Mouse (Mus musculus): ENCODE measurements around the gene Capn11. TPM values are rescaled to one million over a fixed set of nuclear protein-coding genes. Genes with fewer than 3 reads are reported as not detected.

Capn11 gene
- total RNA-seq, 2 experiments from 2014 or later: 0.19 to 0.20 TPM

DNA sequence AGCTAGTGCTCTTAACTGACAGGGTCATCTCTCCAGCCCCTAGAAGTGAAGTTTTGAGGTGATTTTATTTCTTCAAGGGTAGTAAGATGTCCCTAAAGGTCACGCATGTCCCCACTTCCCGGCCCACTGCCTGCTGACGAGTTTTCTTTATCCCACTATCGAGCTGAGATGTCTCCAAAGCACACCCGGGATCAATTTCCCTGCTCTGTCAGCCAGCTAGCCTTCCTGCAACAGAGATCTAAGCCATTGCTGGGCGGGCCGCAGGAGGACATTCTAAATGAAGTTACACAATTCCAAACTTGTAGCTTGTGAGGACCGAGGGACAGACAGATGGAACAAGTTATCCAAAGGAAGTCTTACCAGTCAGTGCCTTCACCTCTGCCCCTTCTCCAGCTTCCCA, 58.9 kb downstream of the Capn11 start:
- no peak for DNase-seq (ENCODE audit: extremely low spot score in 1 of 2, low spot score in 1 of 2)

DNA sequence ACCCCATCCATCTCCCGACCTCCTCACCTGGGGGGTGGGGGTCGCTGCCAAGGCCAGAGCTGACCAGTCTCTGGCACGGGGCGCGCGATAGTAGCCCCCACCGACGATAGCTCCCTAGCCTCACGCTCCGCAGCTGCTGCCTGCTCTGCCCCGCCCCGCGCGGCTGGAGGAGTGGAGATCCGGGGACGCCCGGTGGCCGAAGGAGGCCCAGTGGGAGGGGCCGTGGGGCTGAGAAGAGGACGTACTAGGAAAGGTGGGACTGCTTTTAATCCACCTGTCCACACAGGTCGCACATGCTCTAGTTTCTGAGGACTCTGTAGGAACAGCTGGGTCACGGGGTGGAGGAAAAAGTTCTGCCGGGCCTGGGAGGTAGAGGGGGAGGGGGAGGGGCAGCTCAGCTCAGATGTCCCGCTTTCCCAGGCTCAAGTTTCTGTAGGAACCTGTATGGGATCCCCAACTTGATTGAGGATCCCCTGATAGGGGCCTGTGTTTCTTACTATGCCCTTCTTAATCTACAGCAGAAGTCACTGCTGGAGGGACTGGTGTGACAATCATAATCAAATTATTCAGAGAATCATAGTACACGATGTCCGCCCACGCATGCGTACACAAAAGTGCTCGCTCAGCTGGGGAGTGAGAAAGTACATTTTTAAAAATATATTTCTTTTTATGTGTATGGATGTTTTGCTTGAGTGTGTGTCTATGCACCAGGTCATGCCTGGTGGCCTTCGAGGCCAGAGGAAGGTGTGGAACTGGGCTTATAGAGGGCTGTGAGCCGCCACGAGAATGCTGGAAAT, 59.5 kb downstream of the Capn11 start, which contains the start of gene Slc29a1:
Gene Slc29a1, minus strand, starts transcription at position 161 of the 797 bp plus-strand sequence.
- no peak for DNase-seq (ENCODE audit: extremely low spot score in 1 of 2, low spot score in 1 of 2)

DNA sequence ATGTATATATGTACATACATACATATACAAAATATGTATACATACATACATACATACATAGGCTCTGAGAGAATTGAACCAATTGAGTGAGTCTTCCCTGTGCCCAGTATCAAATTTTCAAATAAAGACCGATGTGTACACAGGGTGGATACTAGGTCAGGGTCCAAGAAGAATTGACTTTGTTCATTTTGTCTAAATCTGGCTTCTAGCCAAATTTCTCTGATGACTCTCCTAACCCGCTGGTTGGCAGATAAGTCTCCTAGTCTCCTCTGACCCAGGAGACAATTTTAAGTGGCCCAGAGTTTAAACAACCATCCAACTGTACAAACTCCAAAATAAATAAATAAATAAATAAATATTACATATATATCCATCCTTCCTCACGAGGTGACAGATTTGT, 60.2 kb downstream of the Capn11 start:
- no peak for DNase-seq (ENCODE audit: extremely low spot score in 1 of 2, low spot score in 1 of 2)

DNA sequence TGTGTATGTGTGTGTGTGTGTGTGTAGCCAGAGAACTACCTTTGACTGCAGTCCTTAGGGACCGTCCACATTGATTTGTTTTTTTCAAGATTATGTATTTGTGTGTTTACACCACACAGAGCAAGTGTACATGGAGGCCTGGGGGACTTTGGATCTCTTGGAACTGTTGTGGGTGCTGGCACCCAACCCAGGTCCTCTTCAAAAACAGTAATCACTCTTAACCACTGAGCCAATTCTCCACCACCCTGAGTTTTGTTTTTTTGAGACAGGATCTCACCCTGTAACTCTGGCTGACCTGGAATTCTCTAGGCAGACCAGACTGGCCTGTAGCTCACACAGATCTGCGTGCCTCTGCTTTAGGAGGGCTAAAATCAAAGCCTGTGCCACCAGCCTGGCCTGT, 60.7 kb downstream of the Capn11 start:
- no peak for DNase-seq (ENCODE audit: extremely low spot score in 1 of 2, low spot score in 1 of 2)

DNA sequence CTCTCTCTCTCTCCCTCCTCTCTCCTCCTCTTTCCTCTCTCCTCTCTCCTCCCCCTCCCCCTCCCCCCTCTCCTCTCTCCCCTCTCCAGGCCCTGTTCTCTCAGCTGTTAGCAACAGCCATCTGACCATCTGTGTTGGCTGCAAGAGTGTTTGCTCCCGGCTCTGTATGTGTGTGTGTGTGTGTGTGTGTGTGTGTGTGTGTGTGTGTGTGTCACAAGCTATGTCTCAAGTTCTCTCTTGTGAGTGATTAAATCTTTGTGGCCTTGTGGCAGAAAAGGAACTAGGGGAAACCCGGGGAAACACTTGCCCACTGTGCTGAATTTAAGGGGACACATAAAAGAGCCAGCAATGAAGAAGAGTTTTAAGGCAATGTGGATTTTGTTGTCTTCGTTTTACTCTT, 61.3 kb downstream of the Capn11 start:
- DNase-seq (ENCODE audit: extremely low spot score in 1 of 2, low spot score in 1 of 2): no peak

DNA sequence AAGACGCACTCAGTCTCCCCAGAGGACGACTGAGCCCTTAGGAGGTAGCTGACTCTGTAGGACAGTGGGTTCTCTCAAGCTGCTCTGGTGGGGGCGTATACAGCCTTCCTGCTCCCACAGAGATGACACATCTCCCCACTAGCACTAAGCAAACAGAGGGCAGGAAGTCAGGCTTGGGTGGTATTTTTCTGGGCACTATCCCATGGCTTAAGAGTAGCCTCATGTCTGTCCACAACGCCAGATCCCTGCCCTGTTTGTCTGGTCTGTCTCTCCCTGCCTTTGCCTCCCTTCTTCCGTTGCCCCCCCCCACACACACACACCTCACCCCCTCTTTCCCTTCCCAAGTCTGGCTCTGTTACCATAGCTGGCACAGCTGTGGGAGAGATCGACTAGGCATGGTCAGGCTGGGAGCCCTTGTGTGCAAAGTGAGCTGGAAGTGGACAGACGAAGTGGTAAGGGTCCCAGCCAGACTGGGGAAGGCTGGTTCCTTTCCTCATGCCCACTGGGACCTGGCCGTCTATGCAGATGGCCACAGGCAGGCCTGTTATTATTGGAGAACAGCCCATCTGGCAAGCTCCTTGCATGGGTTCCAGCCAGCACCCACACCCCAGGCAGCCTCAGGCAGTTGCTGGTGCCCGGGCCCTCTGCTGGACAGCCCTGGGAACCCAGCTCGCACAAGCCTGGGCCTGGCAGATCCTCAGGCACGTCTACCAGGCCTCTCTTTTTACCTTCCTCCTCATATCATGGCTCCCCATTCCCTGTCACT, 62.3 kb downstream of the Capn11 start:
- peak; percentile 45 to 51 for DNase-seq (ENCODE audit: extremely low spot score in 1 of 2, low spot score in 1 of 2)

DNA sequence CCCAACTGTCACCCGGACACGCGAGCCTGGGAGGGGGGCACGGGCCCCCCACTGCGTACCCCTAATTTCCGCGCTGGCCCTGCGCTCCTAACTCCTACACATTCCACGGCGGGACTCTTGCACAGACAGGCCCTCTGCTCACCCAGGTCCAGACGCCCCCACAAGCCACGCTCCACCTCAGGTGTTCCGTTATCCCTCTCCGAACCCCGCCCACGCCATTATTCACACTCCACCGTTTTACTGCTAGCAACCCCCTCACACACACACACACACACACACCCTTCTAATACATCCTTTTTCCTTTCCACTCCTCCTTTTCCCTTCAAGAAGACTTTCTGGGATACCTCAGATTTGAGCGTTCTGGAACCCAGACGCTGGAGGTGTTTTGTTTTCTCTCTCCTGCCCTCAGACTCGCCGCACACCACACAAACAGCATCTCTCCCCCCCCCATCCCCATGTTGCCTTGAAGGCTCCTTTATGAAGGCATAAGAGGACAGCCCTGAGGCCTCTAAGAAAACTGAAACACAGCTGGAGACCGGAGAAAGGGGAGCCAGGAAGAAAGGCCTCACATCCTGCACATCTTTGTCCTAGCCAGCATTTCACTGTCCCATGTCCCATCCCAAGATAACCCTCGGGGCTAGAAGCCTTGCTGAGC, 63.3 kb downstream of the Capn11 start:
- no peak for DNase-seq (ENCODE audit: extremely low spot score in 1 of 2, low spot score in 1 of 2)

DNA sequence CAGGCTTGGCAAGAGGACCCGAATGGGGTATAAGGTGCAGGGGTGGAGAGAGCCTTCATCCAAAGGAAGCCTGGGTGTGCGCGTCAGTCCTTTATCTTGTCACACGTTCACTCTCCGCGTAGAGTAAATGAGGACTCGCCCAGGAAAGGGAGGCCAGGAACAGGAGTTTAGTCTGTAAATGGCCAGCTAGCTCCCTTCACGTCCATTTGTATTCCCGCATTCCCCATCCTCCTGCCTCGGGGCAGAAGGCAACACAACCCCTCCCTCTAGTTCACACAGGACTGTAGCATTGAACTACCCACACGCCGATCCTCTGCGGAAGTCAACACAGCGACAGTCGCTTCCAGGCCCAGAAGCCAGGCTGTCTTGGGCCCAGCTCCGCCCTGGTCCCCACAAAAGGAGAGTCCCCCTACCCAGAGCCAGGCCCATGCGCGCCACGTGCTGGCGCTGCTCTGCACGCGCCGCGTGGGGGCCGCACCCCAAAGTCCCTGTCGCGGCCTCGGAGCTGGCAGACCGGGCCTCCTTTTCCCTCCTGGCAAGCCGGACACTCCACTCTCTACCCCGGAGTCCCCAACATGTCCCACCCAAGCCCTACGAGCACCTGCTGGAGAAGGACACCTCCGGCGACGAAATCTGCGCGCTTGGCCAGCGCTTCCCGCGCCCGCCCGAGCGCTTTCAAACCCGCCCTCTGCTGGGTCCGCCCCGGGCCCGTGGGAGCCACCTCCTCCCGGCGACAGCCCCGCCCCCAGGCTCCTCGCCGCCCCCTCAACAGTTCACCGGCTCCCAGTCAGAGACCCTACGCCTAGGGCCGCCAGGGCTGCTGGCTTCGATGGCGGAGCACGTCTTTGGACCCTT, 64.0 kb downstream of the Capn11 start:
- peak in 1 of 2 experiments; percentile 54 for DNase-seq (ENCODE audit: extremely low spot score in 1 of 2, low spot score in 1 of 2)

DNA sequence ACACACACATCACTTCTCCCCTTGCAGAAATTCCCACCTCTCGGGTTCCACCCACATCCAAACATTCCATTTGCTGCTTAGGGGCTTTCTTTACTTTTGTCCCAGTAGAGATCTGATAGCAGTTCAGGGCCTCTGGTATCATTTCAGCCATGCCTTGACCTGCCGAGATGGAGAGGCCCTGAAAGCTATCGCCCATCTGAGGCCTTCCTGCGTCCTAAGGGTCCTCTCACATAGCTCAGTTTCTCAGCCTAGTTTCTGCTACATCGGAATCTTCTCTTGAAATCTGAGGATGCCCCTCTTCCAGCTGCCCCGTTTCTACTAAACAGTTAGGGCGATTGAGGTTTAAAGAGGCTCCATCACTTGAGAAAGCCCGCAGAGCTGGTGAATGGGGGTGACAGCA, 64.9 kb downstream of the Capn11 start:
- DNase-seq (ENCODE audit: extremely low spot score in 1 of 2, low spot score in 1 of 2): no peak

DNA sequence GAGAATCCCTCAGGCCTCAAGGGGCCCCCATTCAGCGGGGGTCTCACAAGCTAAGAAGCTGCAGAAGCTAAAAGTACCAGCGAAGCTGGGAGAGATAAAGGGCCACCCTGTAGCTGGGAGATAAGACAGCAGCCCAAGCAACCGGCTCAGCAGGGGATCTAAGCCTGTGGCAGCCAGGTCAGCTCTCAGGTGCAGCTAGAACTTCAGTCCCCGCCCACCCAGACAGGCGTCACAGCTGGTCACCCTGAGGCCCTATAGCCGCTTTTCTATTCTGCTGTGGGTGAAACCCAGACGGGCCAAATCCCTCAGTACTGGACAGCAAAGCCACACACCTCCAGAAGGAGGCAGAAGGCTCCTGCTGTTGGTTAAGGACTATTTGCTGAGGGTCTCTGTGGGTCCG, 65.6 kb downstream of the Capn11 start:
- no peak for DNase-seq (ENCODE audit: extremely low spot score in 1 of 2, low spot score in 1 of 2)

DNA sequence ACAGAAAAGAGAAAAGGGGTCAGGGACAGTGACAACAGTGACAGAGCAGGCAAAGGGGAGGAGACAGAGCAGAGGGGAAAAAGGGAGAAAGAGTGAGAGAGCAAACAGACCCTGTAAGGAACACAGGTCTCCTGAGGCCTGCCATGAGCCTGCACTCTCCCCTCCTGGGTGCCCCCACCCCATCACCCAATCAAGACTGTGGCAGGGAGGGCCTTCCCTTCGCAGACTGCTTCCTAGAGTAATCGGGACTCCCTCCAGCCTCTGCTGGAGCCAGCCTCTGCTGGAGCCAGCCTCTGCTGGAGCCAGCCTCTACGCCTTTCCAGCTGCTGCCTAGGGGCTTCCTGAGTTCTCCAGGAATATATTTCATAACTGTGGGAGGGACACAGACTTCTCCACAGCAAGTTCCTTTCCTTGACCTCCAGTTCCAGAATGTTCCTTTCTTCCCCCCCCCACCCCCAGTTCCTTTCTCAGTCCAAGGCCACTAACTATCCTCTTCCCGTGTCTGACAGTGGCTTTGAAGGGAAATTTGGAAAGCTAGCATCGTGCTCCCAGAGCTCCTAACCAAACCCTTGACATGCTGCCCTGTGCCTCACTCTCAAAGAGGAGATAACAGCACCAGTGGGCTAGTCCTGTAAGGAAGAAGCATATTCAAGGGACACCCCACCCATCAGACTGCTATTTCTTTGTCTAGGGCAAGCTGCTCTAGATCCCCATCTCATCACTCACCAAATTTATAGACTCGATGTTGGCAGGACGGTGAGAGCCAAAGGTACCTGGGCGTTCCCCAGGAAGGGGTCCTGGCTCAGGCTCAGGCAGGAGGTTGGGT, 66.3 kb downstream of the Capn11 start:
- no peak for DNase-seq (ENCODE audit: extremely low spot score in 1 of 2, low spot score in 1 of 2)

DNA sequence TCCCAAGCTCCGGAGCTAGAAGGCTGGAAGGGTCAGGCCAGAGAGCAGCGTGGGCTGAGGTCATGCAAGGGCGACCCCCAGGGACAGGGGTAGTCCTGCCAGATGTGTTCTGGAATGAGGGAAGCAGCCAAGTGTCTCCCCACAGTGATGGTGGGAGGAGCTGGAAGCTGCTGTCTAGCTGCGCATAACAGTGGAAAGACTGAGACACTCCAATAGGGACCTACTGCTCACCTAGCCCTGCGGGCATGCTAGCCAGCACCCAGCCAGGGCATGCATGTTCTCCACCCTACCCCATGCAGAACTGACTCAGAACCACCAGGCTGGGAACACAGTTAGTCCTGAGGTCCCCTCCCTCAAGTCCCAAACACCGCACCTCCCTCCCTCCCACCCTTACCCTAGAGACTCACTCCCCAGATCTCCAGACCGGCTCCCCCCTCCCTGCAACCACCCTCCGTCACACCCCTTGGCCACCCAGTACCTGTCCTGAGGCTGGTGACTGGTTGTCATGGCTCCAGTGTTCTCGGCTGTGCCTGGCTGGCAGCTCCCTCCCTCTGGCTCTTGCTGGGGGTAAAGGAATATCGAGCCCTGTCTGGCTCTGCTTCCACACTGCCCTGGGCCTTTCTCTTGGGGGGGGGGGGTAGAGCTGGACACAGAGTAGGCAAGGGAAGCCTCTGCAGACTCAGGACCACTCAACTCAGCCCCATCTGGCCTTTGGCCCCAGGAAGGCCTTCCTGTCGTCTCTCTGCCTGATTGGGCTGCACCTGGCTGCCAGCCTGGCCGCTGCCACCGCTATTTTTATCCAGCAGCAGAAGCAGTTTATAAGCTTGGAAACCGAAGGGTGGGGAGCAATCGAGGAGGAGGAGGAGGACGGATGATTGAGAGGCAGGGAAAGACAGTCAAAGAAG, 67.2 kb downstream of the Capn11 start:
- DNase-seq (ENCODE audit: extremely low spot score in 1 of 2, low spot score in 1 of 2): no peak

DNA sequence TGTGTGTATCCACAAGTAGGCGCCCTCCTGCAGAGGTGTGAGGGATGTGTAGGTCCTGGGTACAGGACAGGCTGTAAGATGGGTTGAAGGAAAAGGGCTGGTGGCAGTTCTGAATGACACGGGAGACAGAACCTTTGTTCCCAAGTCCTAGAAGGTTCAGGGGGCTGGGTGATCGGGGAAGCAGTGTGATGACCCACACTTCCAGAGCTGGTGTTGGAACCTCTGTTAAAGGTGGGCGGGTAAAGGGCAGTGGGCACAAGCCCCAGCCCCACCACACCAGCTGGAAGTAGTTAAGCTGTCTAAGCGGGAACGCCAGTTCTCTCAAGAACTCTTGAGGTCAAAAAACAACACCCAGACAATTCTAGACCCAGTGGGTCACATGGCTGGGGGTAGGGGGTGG, 68.7 kb downstream of the Capn11 start:
- no peak for DNase-seq (ENCODE audit: extremely low spot score in 1 of 2, low spot score in 1 of 2)

DNA sequence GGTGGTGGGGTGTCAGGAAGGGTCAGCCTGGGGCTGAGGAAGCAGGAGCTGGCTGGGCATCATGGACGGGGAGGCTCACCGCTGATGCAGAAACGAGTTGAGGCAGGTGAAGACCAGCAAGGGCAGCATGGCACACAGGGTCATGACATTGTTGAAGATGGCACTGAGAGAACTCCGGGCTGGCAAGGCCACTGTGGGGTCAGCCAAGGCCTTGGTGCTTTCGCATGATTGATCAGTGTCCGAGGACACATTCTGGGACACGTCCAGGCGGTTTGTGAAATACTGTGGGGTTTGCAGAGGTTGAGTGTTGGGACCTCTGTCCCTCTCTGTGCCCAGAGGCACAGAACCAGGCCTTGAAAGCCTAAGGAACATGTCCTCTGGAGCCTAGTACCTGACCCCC, 69.3 kb downstream of the Capn11 start:
- DNase-seq (ENCODE audit: extremely low spot score in 1 of 2, low spot score in 1 of 2): no peak

DNA sequence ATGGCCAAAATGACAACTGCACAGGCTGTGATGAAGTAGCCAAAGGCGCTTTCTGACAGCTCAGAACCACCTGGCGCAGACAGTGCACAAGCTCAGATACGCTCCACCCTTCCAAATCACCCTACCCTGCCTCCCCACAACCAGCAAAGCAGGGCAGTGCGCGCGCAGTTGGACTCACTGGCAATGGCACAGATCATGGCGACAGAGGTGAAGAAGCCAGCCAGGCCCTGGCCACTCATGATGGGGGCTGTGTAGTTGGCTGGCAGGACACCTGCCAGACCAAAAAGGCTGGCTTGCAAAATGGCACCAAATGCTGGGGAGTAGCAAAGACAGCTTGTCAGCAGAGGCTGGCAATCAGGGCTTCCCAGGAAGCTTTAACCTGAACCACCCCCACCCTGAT, 69.9 kb downstream of the Capn11 start:
- DNase-seq (ENCODE audit: extremely low spot score in 1 of 2, low spot score in 1 of 2): no peak

DNA sequence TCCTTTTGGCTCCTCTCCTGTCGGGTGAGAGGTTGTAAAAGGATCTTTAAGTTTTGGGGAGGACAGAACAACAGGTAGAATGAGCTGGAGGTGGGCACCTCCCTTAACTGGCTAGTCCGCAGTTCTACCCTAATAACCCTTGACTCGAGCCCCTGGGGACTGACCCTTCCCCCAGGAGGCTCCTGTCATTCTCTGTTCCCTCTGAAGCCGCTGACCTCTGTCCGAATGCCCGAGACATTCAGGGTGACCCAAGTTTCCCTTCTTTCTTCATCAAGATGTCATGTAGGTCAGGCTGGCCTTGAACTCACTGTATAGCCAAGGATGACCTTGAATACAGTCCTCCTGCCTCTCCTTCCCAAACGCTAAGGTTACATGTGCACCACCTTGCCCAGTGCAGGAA, 70.8 kb downstream of the Capn11 start:
- DNase-seq (ENCODE audit: extremely low spot score in 1 of 2, low spot score in 1 of 2): no peak

DNA sequence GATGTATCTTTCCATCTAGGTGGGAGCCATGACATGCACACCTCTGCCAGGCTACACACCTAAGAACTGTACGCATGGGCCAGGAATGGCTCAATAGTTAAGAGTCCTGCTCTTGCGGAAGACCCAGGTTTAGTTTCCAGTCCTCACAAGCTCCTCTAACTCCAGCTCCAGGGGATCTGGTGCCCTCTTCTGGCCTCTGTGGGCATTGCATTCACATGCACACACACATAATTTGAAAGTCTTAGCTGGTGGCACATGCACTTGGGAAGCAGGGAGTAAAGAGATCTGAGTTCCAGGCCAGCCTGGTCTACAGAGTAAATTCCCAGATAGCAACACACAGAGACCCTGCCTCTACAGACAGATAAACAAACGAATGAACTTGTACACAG, 72.7 kb downstream of the Capn11 start:
- DNase-seq (ENCODE audit: extremely low spot score in 1 of 2, low spot score in 1 of 2): no peak

DNA sequence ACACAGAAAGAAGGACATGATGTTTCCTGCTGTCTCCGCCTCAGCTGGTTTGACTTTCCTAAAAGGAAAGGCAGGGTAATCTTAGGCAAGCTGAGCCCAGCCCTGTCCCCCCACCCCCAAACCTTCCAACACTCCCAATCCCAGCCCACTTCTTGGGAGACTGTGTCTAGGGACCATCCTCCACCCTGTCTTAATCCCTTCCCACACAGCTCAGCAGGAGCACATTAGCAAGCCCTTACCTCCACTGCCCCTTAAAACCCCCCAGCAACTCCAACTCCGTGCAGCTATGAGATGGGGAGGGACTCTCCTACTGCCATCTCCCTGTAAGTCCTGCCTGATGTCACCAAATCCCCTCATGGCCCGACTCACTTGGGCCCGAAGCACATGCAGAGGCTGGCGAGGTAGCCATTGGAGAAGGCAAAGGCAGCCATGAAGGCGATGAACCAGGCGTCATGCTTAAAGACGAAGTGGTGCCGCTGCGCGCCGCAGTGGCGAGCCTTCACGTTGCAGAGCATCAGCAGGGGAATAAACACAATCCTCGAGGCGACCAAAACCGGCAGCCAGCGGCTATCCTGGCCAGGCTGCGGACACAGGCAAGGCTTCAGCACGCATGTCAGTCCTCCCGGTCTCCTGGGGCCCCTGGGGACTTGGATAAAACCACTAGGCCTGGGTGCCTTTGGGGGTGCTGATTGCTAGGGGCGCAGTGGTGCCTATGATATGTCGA, 73.2 kb downstream of the Capn11 start:
- DNase-seq (ENCODE audit: extremely low spot score in 1 of 2, low spot score in 1 of 2): no peak

Data from layer of hippocampus, postnatal 25 days (tissue).